Comparison of ENCODE assay signal across 27 mouse cellular contexts in genomic region chr1:176774533-176774932, GRCm38 (mm10). TPM values are rescaled to one million over a fixed set of nuclear protein-coding genes. Genes with fewer than 3 reads are reported as not detected.
A peak's percentile ranks its signal among the peaks of the same experiment; 100 is the strongest.
DNase-seq lines count a peak whose midpoint lies in the region; ATAC-seq and TF ChIP-seq lines count a peak whose summit lies in the region.
"Had no signal": no experiment of that assay in that cellular context is flagged by ENCODE, and none has a peak within 500 bp of the region (broad histone marks: within the 10 kb centered on the region; RNA-seq: fewer than 3 reads in every experiment).

No protein-coding gene starts in this region.

- WGBS in hindbrain, embryonic 14.5 days: 60% methylated on average over 4 of the region's 4 CpGs
- 51% methylated on average over 4 of the region's 4 CpGs for WGBS in hindbrain, postnatal 0 days
- 44% methylated on average over 4 of the region's 4 CpGs for WGBS in neural tube, embryonic 15.5 days

- ATAC-seq in hindbrain, embryonic 14.5 days (ENCODE audit: low FRiP score): peak; percentile 43; the same call in 1 of the 2 replicates
- no peak for ATAC-seq in hindbrain, postnatal 0 days
- no peak for ATAC-seq in neural tube, embryonic 15.5 days (ENCODE audit: low FRiP score)
- ATAC-seq: activated CD4-positive, CD25-positive, alpha-beta regulatory T cell, adult 4 months; forebrain, embryonic 15.5 days; intestine, embryonic 15.5 days had no signal

- no peak overlapping the region for H3K9ac ChIP-seq in hindbrain, embryonic 14.5 days
- H3K9ac ChIP-seq in hindbrain, postnatal 0 days (replicated peaks; ENCODE audit: low read length): no peak overlapping the region
- H3K9ac ChIP-seq in neural tube, embryonic 15.5 days (replicated peaks): no peak overlapping the region
- H3K9ac ChIP-seq: embryonic facial prominence, embryonic 12.5 days; forebrain, embryonic 12.5 days; forebrain, embryonic 15.5 days; heart, embryonic 13.5 days; hindbrain, embryonic 15.5 days; intestine, embryonic 15.5 days had no signal

- TF ChIP-seq CTCF in hindbrain, postnatal 0 days (IDR thresholded peaks at IDR 0.05; ENCODE audit: low read depth): no peak

- no peaks in the 10 kb centered on the region for H3K4me1 ChIP-seq in hindbrain, embryonic 14.5 days (replicated peaks; ENCODE audit: control insufficient read depth, insufficient read depth, low read length)
- no peaks in the 10 kb centered on the region for H3K4me1 ChIP-seq in hindbrain, postnatal 0 days (ENCODE audit: insufficient read depth, low read length)
- 0 out of 2 replicates have a peak, but pooled peaks cover 3% of the 10 kb centered on the region for H3K4me1 ChIP-seq in neural tube, embryonic 15.5 days
- H3K4me1 ChIP-seq: embryonic facial prominence, embryonic 12.5 days; forebrain, embryonic 12.5 days; forebrain, embryonic 15.5 days; heart, embryonic 10.5 days; hindbrain, embryonic 15.5 days; intestine, embryonic 15.5 days had no signal

- H3K27me3 ChIP-seq in hindbrain, embryonic 14.5 days (ENCODE audit: control insufficient read depth, insufficient read depth, low read length): no peaks in the 10 kb centered on the region
- H3K27me3 ChIP-seq in hindbrain, postnatal 0 days (ENCODE audit: insufficient read depth, low read length): no peaks in the 10 kb centered on the region
- H3K27me3 ChIP-seq in neural tube, embryonic 15.5 days (replicated peaks): no peaks in the 10 kb centered on the region
- H3K27me3 ChIP-seq: CH12.LX; embryonic facial prominence, embryonic 12.5 days; forebrain, embryonic 12.5 days; forebrain, embryonic 15.5 days; heart, embryonic 13.5 days; hindbrain, embryonic 15.5 days; intestine, embryonic 15.5 days had no signal

- no peak overlapping the region for H3K27ac ChIP-seq in hindbrain, embryonic 14.5 days
- no peak overlapping the region for H3K27ac ChIP-seq in hindbrain, postnatal 0 days
- peak overlapping the region; percentile 23; the same call in 1 of the 2 replicates for H3K27ac ChIP-seq in neural tube, embryonic 15.5 days (replicated peaks)
- H3K27ac ChIP-seq: embryonic facial prominence, embryonic 12.5 days; forebrain, embryonic 12.5 days; forebrain, embryonic 15.5 days; heart, adult 2 months; heart, embryonic 10.5 days; heart, embryonic 13.5 days; hindbrain, embryonic 15.5 days; intestine, embryonic 15.5 days had no signal

- peaks cover 61% of the 10 kb centered on the region for H3K36me3 ChIP-seq in hindbrain, embryonic 14.5 days (replicated peaks; ENCODE audit: control insufficient read depth, insufficient read depth)
- peaks cover 24% of the 10 kb centered on the region; the same call in 1 of the 2 replicates for H3K36me3 ChIP-seq in hindbrain, postnatal 0 days (ENCODE audit: insufficient read depth, low read length)
- H3K36me3 ChIP-seq in neural tube, embryonic 15.5 days: peaks cover 38% of the 10 kb centered on the region

- no peaks in the 10 kb centered on the region for H3K9me3 ChIP-seq in hindbrain, embryonic 14.5 days (ENCODE audit: control insufficient read depth, low read length)
- no peaks in the 10 kb centered on the region for H3K9me3 ChIP-seq in hindbrain, postnatal 0 days (ENCODE audit: low read length)
- no peaks in the 10 kb centered on the region for H3K9me3 ChIP-seq in neural tube, embryonic 15.5 days (replicated peaks)
- H3K9me3 ChIP-seq: embryonic facial prominence, embryonic 12.5 days; forebrain, embryonic 12.5 days; forebrain, embryonic 15.5 days; G1E; heart, embryonic 10.5 days; heart, embryonic 13.5 days; hindbrain, embryonic 15.5 days; intestine, embryonic 15.5 days had no signal

- no peak overlapping the region for H3K4me3 ChIP-seq in hindbrain, embryonic 14.5 days (replicated peaks; ENCODE audit: low read length)
- no peak overlapping the region for H3K4me3 ChIP-seq in hindbrain, postnatal 0 days (ENCODE audit: low read length)
- H3K4me3 ChIP-seq in neural tube, embryonic 15.5 days (replicated peaks): no peak overlapping the region
- H3K4me3 ChIP-seq: embryonic facial prominence, embryonic 12.5 days; erythroblast, embryonic 14.5 days; forebrain, embryonic 12.5 days; forebrain, embryonic 15.5 days; heart, adult 2 months; heart, embryonic 10.5 days; heart, embryonic 13.5 days; hindbrain, embryonic 15.5 days; intestine, embryonic 15.5 days had no signal

- H3K4me2 ChIP-seq in hindbrain, embryonic 14.5 days (replicated peaks): no peak overlapping the region
- H3K4me2 ChIP-seq in hindbrain, postnatal 0 days (ENCODE audit: low read depth, low read length): no peak overlapping the region
- H3K4me2 ChIP-seq in neural tube, embryonic 15.5 days: no peak overlapping the region
- H3K4me2 ChIP-seq: embryonic facial prominence, embryonic 12.5 days; forebrain, embryonic 12.5 days; forebrain, embryonic 15.5 days; heart, embryonic 13.5 days; hindbrain, embryonic 15.5 days; intestine, embryonic 15.5 days had no signal

- DNase-seq in hindbrain, embryonic 14.5 days (ENCODE audit: low spot score): no peak
- DNase-seq in hindbrain, postnatal 0 days (ENCODE audit: low spot score): no peak
- no peak for DNase-seq in neural tube, embryonic 10.5 days (ENCODE audit: extremely low spot score, low spot score)
- peak; percentile 11 for DNase-seq in skeletal muscle tissue, adult 2 months (ENCODE audit: low read depth, low spot score)
- no peak for DNase-seq in urinary bladder, postnatal 14 days (ENCODE audit: low spot score)
- DNase-seq: adrenal gland, adult 8-10 months; adrenal gland, postnatal 25 days; B cell, adult 2 months; cerebellum, adult 18-20 months; cerebellum, adult 9-10 months; cerebellum, postnatal 14 days; gastrocnemius, postnatal 36 days; heart, adult 2 months; heart, postnatal 14 days; heart, postnatal 4 days had no signal

RNA-seq across cellular contexts. Expression of gene Cep170, which starts 39.3 kb away (rescaled TPM):
- 135 and 136 TPM in 2 replicates for polyA plus RNA-seq in hindbrain, embryonic 14.5 days (2014; fragmentation: Nextera tagmentation; extraction: Ambion mirVana)
- 132 and 137 TPM in 2 replicates for total RNA-seq in hindbrain, postnatal 0 days (2014; rRNA removed)
- polyA plus RNA-seq in hindbrain, postnatal 0 days (2015; fragmentation: Nextera tagmentation; extraction: Ambion mirVana): 78.9 and 86.1 TPM in 2 replicates
- polyA plus RNA-seq in neural tube, embryonic 15.5 days (2015; fragmentation: Nextera tagmentation; extraction: Ambion mirVana): 80.4 and 91.0 TPM in 2 replicates

RNA-seq across cellular contexts. Expression of gene Sdccag8, which starts 39.9 kb away (rescaled TPM):
- polyA plus RNA-seq in hindbrain, embryonic 14.5 days (2014; fragmentation: Nextera tagmentation; extraction: Ambion mirVana): 22.5 and 25.2 TPM in 2 replicates
- total RNA-seq in hindbrain, postnatal 0 days (2014; rRNA removed): 7.7 and 10.1 TPM in 2 replicates
- polyA plus RNA-seq in hindbrain, postnatal 0 days (2015; fragmentation: Nextera tagmentation; extraction: Ambion mirVana): 23.1 and 26.3 TPM in 2 replicates
- polyA plus RNA-seq in neural tube, embryonic 15.5 days (2015; fragmentation: Nextera tagmentation; extraction: Ambion mirVana): 19.8 and 20.5 TPM in 2 replicates
